Mouse (Mus musculus): ENCODE results near the gene Mapre3. TPM values are rescaled to one million over a fixed set of nuclear protein-coding genes. Genes with fewer than 3 reads are reported as not detected.

Mapre3 gene
- polyA plus RNA-seq, 1 experiment from 2014 or later, result 20.0 TPM

GRCm38 (mm10) chr5:30787381-30787780 lies 27.1 kb upstream of the Mapre3 start:
- no peaks in the 10 kb centered on the region for H3K9me3 ChIP-seq (replicated peaks; ENCODE audit: control insufficient read depth, low read length)
- H3K4me3 ChIP-seq (replicated peaks; ENCODE audit: low read length), result no peak overlapping the region
- no peaks in the 10 kb centered on the region for H3K4me1 ChIP-seq (ENCODE audit: control insufficient read depth, insufficient read depth, low read length)
- no peak overlapping the region for H3K4me2 ChIP-seq (ENCODE audit: low read depth, low read length)
- ATAC-seq (ENCODE audit: insufficient read depth, low FRiP score), result no peak
- WGBS, result 79% methylated on average over 5 of the region's 5 CpGs
- no peak overlapping the region for H3K9ac ChIP-seq (ENCODE audit: low read length)
- no peaks in the 10 kb centered on the region for H3K36me3 ChIP-seq (ENCODE audit: control insufficient read depth, insufficient read depth, low read length)
- no peak overlapping the region for H3K27ac ChIP-seq (ENCODE audit: low read length)
- no peaks in the 10 kb centered on the region for H3K27me3 ChIP-seq (ENCODE audit: control insufficient read depth, insufficient read depth, low read length)

DNA sequence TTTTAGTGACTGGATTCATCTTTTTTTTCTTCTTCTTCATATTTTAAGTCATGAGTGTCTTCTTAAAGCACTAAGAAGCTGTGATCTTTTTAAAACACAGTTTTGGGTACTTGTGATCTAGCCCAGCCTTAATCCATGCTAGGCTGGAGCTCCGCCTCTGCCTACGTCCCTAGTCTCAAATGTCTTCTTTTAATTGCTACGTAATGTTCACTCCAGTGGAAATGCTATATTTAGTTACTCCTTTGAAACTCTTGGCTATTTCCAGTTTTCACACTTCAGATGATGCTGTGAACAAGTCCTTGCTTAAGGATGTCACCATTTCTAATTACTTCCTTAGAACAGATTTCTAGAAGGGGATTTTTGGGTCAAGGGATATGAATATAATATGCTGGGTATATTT lies 24.4 kb upstream of the Mapre3 start:
- H3K36me3 ChIP-seq (ENCODE audit: control insufficient read depth, insufficient read depth, low read length), result no peaks in the 10 kb centered on the region
- no peak overlapping the region for H3K27ac ChIP-seq (ENCODE audit: low read length)
- H3K9ac ChIP-seq (ENCODE audit: low read length), result no peak overlapping the region
- ATAC-seq (ENCODE audit: insufficient read depth, low FRiP score), result no peak
- no peaks in the 10 kb centered on the region for H3K9me3 ChIP-seq (replicated peaks; ENCODE audit: control insufficient read depth, low read length)
- H3K27me3 ChIP-seq (ENCODE audit: control insufficient read depth, insufficient read depth, low read length), result no peaks in the 10 kb centered on the region
- no peaks in the 10 kb centered on the region for H3K4me1 ChIP-seq (ENCODE audit: control insufficient read depth, insufficient read depth, low read length)
- no peak overlapping the region for H3K4me2 ChIP-seq (ENCODE audit: low read depth, low read length)
- H3K4me3 ChIP-seq (replicated peaks; ENCODE audit: low read length), result no peak overlapping the region
- 85% methylated on average over 3 of the region's 3 CpGs for WGBS

DNA sequence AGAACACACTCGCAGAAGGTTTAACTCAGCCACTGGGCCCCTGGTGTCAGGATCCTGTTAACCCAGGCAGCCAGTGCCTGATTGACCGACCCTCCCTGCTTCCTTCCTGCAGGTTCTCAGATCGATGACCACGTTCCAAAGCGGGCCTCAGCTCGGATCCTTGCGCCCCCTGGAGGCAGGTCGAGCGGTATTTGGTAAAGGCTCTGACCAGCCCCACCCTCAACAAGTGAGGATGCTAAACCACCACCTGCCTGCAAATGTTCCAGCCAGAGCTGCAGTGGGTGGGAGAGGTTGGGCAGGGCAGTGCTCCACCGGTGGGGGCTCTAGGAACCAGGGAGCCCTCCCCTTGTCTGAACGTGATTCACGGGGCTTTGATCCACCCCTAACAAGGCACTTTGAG lies 18.3 kb upstream of the Mapre3 start:
- Histone ChIP-seq H3K4me3 (replicated peaks; ENCODE audit: low read length) (no peak overlapping the region), H3K27ac (ENCODE audit: low read length) (no peak overlapping the region), H3K9ac (ENCODE audit: low read length) (no peak overlapping the region), H3K4me1 (ENCODE audit: control insufficient read depth, insufficient read depth, low read length) (no peaks in the 10 kb centered on the region), H3K36me3 (ENCODE audit: control insufficient read depth, insufficient read depth, low read length) (no peaks in the 10 kb centered on the region), H3K9me3 (replicated peaks; ENCODE audit: control insufficient read depth, low read length) (no peaks in the 10 kb centered on the region), H3K4me2 (ENCODE audit: low read depth, low read length) (no peak overlapping the region), H3K27me3 (ENCODE audit: control insufficient read depth, insufficient read depth, low read length) (no peaks in the 10 kb centered on the region)
- peak; percentile 30; the same call in 1 of the 2 replicates for ATAC-seq (ENCODE audit: insufficient read depth, low FRiP score)
- 7% methylated on average over 12 of the region's 12 CpGs for WGBS

GRCm38 (mm10) chr5:30797482-30797881 lies 17.0 kb upstream of the Mapre3 start:
- no peak overlapping the region for H3K4me3 ChIP-seq (replicated peaks; ENCODE audit: low read length)
- H3K27me3 ChIP-seq (ENCODE audit: control insufficient read depth, insufficient read depth, low read length), result no peaks in the 10 kb centered on the region
- H3K4me2 ChIP-seq (ENCODE audit: low read depth, low read length), result no peak overlapping the region
- ATAC-seq (ENCODE audit: insufficient read depth, low FRiP score), result no peak
- no peaks in the 10 kb centered on the region for H3K4me1 ChIP-seq (ENCODE audit: control insufficient read depth, insufficient read depth, low read length)
- no peak overlapping the region; the same call in 1 of the 2 replicates for H3K9ac ChIP-seq (ENCODE audit: low read length)
- no peaks in the 10 kb centered on the region for H3K9me3 ChIP-seq (replicated peaks; ENCODE audit: control insufficient read depth, low read length)
- H3K36me3 ChIP-seq (ENCODE audit: control insufficient read depth, insufficient read depth, low read length), result no peaks in the 10 kb centered on the region
- WGBS, result 61% methylated on average over 7 of the region's 7 CpGs
- H3K27ac ChIP-seq (ENCODE audit: low read length), result no peak overlapping the region

DNA sequence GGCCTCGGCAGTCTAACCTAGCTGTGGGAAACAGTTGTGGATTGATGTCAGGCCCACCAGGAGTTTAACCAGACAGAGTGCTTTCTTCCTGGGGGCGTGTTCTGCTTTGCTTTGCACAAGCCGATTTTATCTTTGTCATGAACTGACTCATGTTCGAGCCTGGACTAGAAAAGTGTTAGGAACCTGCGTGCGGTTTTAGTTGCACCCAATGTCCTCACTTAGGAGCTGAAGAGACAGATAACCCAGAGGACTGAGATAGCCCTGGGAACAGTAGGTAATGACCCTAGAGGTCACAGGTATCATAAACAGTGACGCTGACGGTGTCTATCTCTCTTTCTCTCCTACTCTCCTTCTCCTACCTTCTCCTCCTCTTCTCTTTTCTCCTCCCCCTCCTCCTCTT lies 16.5 kb upstream of the Mapre3 start:
- H3K4me1 ChIP-seq (ENCODE audit: control insufficient read depth, insufficient read depth, low read length), result peaks cover 3% of the 10 kb centered on the region; the same call in 1 of the 2 replicates
- H3K9me3 ChIP-seq (replicated peaks; ENCODE audit: control insufficient read depth, low read length), result no peaks in the 10 kb centered on the region
- no peak overlapping the region for H3K9ac ChIP-seq (ENCODE audit: low read length)
- 54% methylated on average over 8 of the region's 8 CpGs for WGBS
- no peak overlapping the region for H3K4me2 ChIP-seq (ENCODE audit: low read depth, low read length)
- H3K36me3 ChIP-seq (ENCODE audit: control insufficient read depth, insufficient read depth, low read length), result no peaks in the 10 kb centered on the region
- no peak for ATAC-seq (ENCODE audit: insufficient read depth, low FRiP score)
- no peak overlapping the region for H3K4me3 ChIP-seq (replicated peaks; ENCODE audit: low read length)
- H3K27me3 ChIP-seq (ENCODE audit: control insufficient read depth, insufficient read depth, low read length), result no peaks in the 10 kb centered on the region
- no peak overlapping the region for H3K27ac ChIP-seq (ENCODE audit: low read length)

- Histone ChIP-seq H3K9ac (ENCODE audit: low read length) (no peak overlapping the region), H3K4me2 (ENCODE audit: low read depth, low read length) (no peak overlapping the region), H3K4me1 (ENCODE audit: control insufficient read depth, insufficient read depth, low read length) (peaks cover 3% of the 10 kb centered on the region; the same call in 1 of the 2 replicates), H3K36me3 (ENCODE audit: control insufficient read depth, insufficient read depth, low read length) (no peaks in the 10 kb centered on the region), H3K27ac (ENCODE audit: low read length) (no peak overlapping the region), H3K4me3 (replicated peaks; ENCODE audit: low read length) (no peak overlapping the region), H3K9me3 (replicated peaks; ENCODE audit: control insufficient read depth, low read length) (no peaks in the 10 kb centered on the region), H3K27me3 (ENCODE audit: control insufficient read depth, insufficient read depth, low read length) (no peaks in the 10 kb centered on the region)
- ATAC-seq (ENCODE audit: insufficient read depth, low FRiP score), result no peak
- 75% methylated on average over 6 of the region's 6 CpGs for WGBS
Measured at GRCm38 (mm10) chr5:30798965-30799364, 15.5 kb upstream of the Mapre3 start.

DNA sequence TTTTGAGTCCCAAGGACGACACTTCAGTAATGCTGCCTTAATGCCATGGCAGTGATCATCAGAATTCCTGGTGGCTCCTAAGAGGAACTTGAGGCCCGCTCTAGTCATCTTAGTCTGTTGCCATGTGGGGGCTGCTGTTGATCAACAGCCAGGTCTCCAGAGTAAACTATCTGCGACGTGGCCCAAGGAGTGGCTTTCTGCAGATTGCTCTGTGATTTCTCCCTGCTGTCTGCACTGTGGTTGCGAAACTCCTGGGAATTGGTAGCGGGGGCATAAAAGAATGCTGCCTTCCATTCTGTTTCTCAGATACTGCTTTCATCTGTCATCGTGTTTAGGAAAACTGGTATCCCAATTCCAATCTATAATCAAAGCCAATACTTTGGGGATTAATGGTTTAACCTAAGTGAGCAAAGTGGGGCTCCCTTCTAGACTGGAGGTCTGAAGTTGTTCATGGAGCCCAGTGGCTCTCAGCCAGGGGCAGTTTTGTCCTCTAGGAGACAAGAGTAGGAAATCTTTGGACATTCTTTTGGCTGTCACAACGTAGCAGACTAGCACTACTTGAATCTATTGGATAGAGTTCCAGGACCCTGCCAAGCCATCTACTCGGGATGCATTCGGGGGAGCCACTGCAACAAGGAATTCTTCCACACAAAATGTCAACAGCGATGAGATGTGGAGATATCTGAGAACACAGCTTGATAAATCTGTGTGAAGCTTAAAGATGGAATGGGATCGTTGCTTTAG lies 11.5 kb upstream of the Mapre3 start:
- WGBS, result 66% methylated on average over 12 of the region's 12 CpGs
- no peak for ATAC-seq (ENCODE audit: insufficient read depth, low FRiP score)
- H3K27me3 ChIP-seq (ENCODE audit: control insufficient read depth, insufficient read depth, low read length), result no peaks in the 10 kb centered on the region
- no peak overlapping the region for H3K4me2 ChIP-seq (ENCODE audit: low read depth, low read length)
- no peaks in the 10 kb centered on the region for H3K9me3 ChIP-seq (replicated peaks; ENCODE audit: control insufficient read depth, low read length)
- no peak overlapping the region for H3K4me3 ChIP-seq (replicated peaks; ENCODE audit: low read length)
- no peak overlapping the region for H3K27ac ChIP-seq (ENCODE audit: low read length)
- H3K36me3 ChIP-seq (ENCODE audit: control insufficient read depth, insufficient read depth, low read length), result no peaks in the 10 kb centered on the region
- H3K4me1 ChIP-seq (ENCODE audit: control insufficient read depth, insufficient read depth, low read length), result peaks cover 3% of the 10 kb centered on the region; the same call in 1 of the 2 replicates
- H3K9ac ChIP-seq (ENCODE audit: low read length), result no peak overlapping the region

DNA sequence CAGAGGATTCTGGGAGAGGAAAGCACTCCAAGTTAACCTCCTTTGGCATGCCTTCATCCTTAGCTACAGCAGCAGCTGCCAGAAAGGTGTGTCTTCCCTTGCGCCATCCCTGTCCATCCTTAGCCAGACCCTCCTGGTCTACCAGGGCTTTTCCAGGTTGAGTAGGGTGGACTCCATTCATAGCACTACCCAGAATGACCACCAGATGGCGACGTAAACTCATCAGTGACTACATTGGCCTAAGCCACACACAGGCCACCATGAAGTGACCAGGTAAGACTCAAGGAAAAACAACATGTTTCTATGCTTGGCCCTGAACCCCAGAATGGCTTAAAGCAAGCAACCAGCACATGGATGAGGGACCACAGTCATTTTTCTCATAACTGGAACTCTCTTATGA lies 8.3 kb upstream of the Mapre3 start:
- H3K27me3 ChIP-seq (ENCODE audit: control insufficient read depth, insufficient read depth, low read length), result no peaks in the 10 kb centered on the region
- ATAC-seq (ENCODE audit: insufficient read depth, low FRiP score), result peak; percentile 84; the same call in 1 of the 2 replicates
- H3K36me3 ChIP-seq (ENCODE audit: control insufficient read depth, insufficient read depth, low read length), result no peaks in the 10 kb centered on the region
- H3K27ac ChIP-seq (ENCODE audit: low read length), result no peak overlapping the region
- H3K4me2 ChIP-seq (ENCODE audit: low read depth, low read length), result no peak overlapping the region
- peaks cover 3% of the 10 kb centered on the region; the same call in 1 of the 2 replicates for H3K4me1 ChIP-seq (ENCODE audit: control insufficient read depth, insufficient read depth, low read length)
- H3K4me3 ChIP-seq (replicated peaks; ENCODE audit: low read length), result no peak overlapping the region
- no peaks in the 10 kb centered on the region for H3K9me3 ChIP-seq (replicated peaks; ENCODE audit: control insufficient read depth, low read length)
- H3K9ac ChIP-seq (ENCODE audit: low read length), result no peak overlapping the region
- WGBS, result 7% methylated on average over 3 of the region's 3 CpGs

DNA sequence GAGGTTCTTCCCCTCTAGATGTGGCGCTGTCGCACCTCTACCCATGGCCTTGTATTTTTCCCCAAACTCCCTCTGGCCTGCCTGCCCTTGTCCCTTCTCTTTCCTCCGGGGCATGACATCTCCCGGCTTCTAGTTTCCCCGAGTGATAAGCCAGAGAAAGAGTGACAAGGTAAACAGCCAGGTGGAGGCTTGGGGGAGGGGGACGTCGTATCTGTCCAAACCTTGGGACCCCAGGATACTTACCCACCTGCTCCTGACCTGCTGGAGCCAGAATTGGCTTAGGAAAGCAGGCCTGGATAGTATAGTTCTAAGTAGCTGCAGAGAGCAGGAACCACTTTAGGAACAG lies 652 bp downstream of the Mapre3 start:
- ATAC-seq (ENCODE audit: insufficient read depth, low FRiP score), result no peak
- 4% methylated on average over 7 of the region's 7 CpGs for WGBS
- Histone ChIP-seq H3K4me1 (ENCODE audit: control insufficient read depth, insufficient read depth, low read length) (peaks cover 14% of the 10 kb centered on the region), H3K27me3 (ENCODE audit: control insufficient read depth, insufficient read depth, low read length) (no peaks in the 10 kb centered on the region), H3K36me3 (ENCODE audit: control insufficient read depth, insufficient read depth, low read length) (no peaks in the 10 kb centered on the region), H3K9ac (ENCODE audit: low read length) (peak overlapping the region; percentile 86), H3K9me3 (replicated peaks; ENCODE audit: control insufficient read depth, low read length) (no peaks in the 10 kb centered on the region), H3K27ac (ENCODE audit: low read length) (no peak overlapping the region), H3K4me2 (ENCODE audit: low read depth, low read length) (peak overlapping the region; percentile 79), H3K4me3 (replicated peaks; ENCODE audit: low read length) (peak overlapping the region; percentile 82)
